Mouse (Mus musculus) layer of hippocampus, postnatal 25 days (tissue): Measurements from ENCODE around the gene Slc25a44. TPM values are rescaled to one million over a fixed set of nuclear protein-coding genes. Genes with fewer than 3 reads are reported as not detected.

Experiments
- DNase-seq, 2 experiments: peaks; one replicate each; pipeline ENCODE4 v3.0.0; 2022; ENCODE audit warnings: mixed read lengths in 2 of 2, low spot score in 1 of 2; ENCODE audit errors: extremely low spot score in 1 of 2
- total RNA-seq, 2 experiments: library from RNA; stranded (reverse); gene quantifications; 2 replicates each; pipeline ENCODE4 v1.2.3; 2021

The Slc25a44 gene
- 10 to 100 TPM; 74.3 to 75.8 TPM for total RNA-seq

- peak; percentile 70 to 76 for DNase-seq
Measured at GRCm38 (mm10) chr3:88424605-88425329, at the start of gene Slc25a44. TSS of gene Slc25a44 (minus strand) at chr3:88425139.

- DNase-seq, result no peak
Measured at GRCm38 (mm10) chr3:88473571-88473970, 48.6 kb upstream of the Slc25a44 start.

- DNase-seq, result no peak
Measured at GRCm38 (mm10) chr3:88473020-88473419, 48.1 kb upstream of the Slc25a44 start.

GRCm38 (mm10) chr3:88470943-88471479, 46.1 kb upstream of the Slc25a44 start:
- DNase-seq, result no peak

GRCm38 (mm10) chr3:88469466-88469865, 44.5 kb upstream of the Slc25a44 start:
- no peak for DNase-seq

GRCm38 (mm10) chr3:88467116-88467824, 42.3 kb upstream of the Slc25a44 start:
- peak; percentile 86 to 99 for DNase-seq

- no peak for DNase-seq
Measured at GRCm38 (mm10) chr3:88465127-88465526, 40.2 kb upstream of the Slc25a44 start.

GRCm38 (mm10) chr3:88464425-88464824, 39.5 kb upstream of the Slc25a44 start:
- DNase-seq, result no peak

GRCm38 (mm10) chr3:88460983-88461696, 36.2 kb upstream of the Slc25a44 start, which contains the start of gene Sema4a:
TSS of gene Sema4a (minus strand) at chr3:88461182.
- no peak for DNase-seq

GRCm38 (mm10) chr3:88460029-88460428, 35.1 kb upstream of the Slc25a44 start:
- no peak for DNase-seq

- DNase-seq, result no peak
Measured at GRCm38 (mm10) chr3:88458778-88459219, 33.9 kb upstream of the Slc25a44 start.

GRCm38 (mm10) chr3:88456746-88457532, 32.0 kb upstream of the Slc25a44 start:
- no peak for DNase-seq

GRCm38 (mm10) chr3:88456313-88456712, 31.4 kb upstream of the Slc25a44 start:
- DNase-seq, result no peak

- DNase-seq, result no peak
Measured at GRCm38 (mm10) chr3:88455588-88456264, 30.8 kb upstream of the Slc25a44 start.

GRCm38 (mm10) chr3:88454762-88455587, 30.0 kb upstream of the Slc25a44 start:
- DNase-seq, result no peak

GRCm38 (mm10) chr3:88453986-88454385, 29.0 kb upstream of the Slc25a44 start:
- no peak for DNase-seq

- no peak for DNase-seq
Measured at GRCm38 (mm10) chr3:88453369-88453768, 28.4 kb upstream of the Slc25a44 start.

GRCm38 (mm10) chr3:88452716-88453115, 27.8 kb upstream of the Slc25a44 start:
- DNase-seq, result no peak

- no peak for DNase-seq
Measured at GRCm38 (mm10) chr3:88452246-88452645, 27.3 kb upstream of the Slc25a44 start.
